Comparison of ENCODE assay signal across 27 mouse cellular contexts in genomic region chr4:147968816-147969215, GRCm38 (mm10). TPM values are rescaled to one million over a fixed set of nuclear protein-coding genes. Genes with fewer than 3 reads are reported as not detected.
DNase-seq lines count a peak whose midpoint lies in the region; ATAC-seq lines count a peak whose summit lies in the region.
"Had no signal": no experiment of that assay in that cellular context is flagged by ENCODE, and none has a peak within 500 bp of the region (broad histone marks: within the 10 kb centered on the region; RNA-seq: fewer than 3 reads in every experiment).

No protein-coding gene starts in this region.

- no peaks in the 10 kb centered on the region for H3K9me3 ChIP-seq in heart, embryonic 12.5 days (replicated peaks)
- H3K9me3 ChIP-seq in heart, embryonic 16.5 days (replicated peaks; ENCODE audit: control insufficient read depth, low read length) = no peaks in the 10 kb centered on the region
- H3K9me3 ChIP-seq: embryonic facial prominence, embryonic 12.5 days; forebrain, embryonic 15.5 days; hindbrain, embryonic 13.5 days had no signal

- H3K4me3 ChIP-seq in heart, embryonic 12.5 days = no peak overlapping the region
- peak overlapping the region; percentile 28 for H3K4me3 ChIP-seq in heart, embryonic 16.5 days (ENCODE audit: low read length)
- H3K4me3 ChIP-seq: embryonic facial prominence, embryonic 12.5 days; forebrain, embryonic 15.5 days; hindbrain, embryonic 13.5 days had no signal

- no peak overlapping the region for H3K9ac ChIP-seq in heart, embryonic 12.5 days
- H3K9ac ChIP-seq in heart, embryonic 16.5 days (ENCODE audit: low read length) = peak overlapping the region; percentile 58
- H3K9ac ChIP-seq: embryonic facial prominence, embryonic 12.5 days; forebrain, embryonic 15.5 days; hindbrain, embryonic 13.5 days had no signal

- 36% methylated on average over 2 of the region's 2 CpGs for WGBS in heart, embryonic 12.5 days
- 33% methylated on average over 2 of the region's 2 CpGs for WGBS in heart, embryonic 16.5 days

- peaks cover 38% of the 10 kb centered on the region for H3K27me3 ChIP-seq in heart, embryonic 12.5 days (replicated peaks)
- H3K27me3 ChIP-seq in heart, embryonic 16.5 days (ENCODE audit: control insufficient read depth, insufficient read depth, low read length) = no peaks in the 10 kb centered on the region
- H3K27me3 ChIP-seq: embryonic facial prominence, embryonic 12.5 days; forebrain, embryonic 15.5 days; hindbrain, embryonic 13.5 days; Patski had no signal

- peak overlapping the region; percentile 59 for H3K4me2 ChIP-seq in heart, embryonic 12.5 days
- H3K4me2 ChIP-seq in heart, embryonic 16.5 days (ENCODE audit: low read depth, low read length) = peak overlapping the region; percentile 50
- H3K4me2 ChIP-seq: embryonic facial prominence, embryonic 12.5 days; forebrain, embryonic 15.5 days; hindbrain, embryonic 13.5 days had no signal

- no peaks in the 10 kb centered on the region for H3K36me3 ChIP-seq in heart, embryonic 12.5 days
- no peaks in the 10 kb centered on the region for H3K36me3 ChIP-seq in heart, embryonic 16.5 days (ENCODE audit: control insufficient read depth, insufficient read depth)
- H3K36me3 ChIP-seq: embryonic facial prominence, embryonic 12.5 days; forebrain, embryonic 15.5 days; hindbrain, embryonic 13.5 days had no signal

- H3K4me1 ChIP-seq in heart, embryonic 12.5 days (replicated peaks) = peaks cover 42% of the 10 kb centered on the region
- H3K4me1 ChIP-seq in heart, embryonic 16.5 days (ENCODE audit: control insufficient read depth, insufficient read depth, low read length) = peaks cover 21% of the 10 kb centered on the region
- H3K4me1 ChIP-seq: embryonic facial prominence, embryonic 12.5 days; forebrain, embryonic 15.5 days; hindbrain, embryonic 13.5 days had no signal

- intact Hi-C loops in left cerebral cortex, postnatal 4 days (cut with DNase I) = no loop called here
- intact Hi-C loops in left cerebral cortex, postnatal 36 days (cut with DNase I) = no loop called here

- peak overlapping the region; percentile 88 for H3K27ac ChIP-seq in heart, embryonic 12.5 days (ENCODE audit: poor library complexity, severe bottlenecking)
- peak overlapping the region; percentile 98 for H3K27ac ChIP-seq in heart, embryonic 16.5 days (ENCODE audit: low read length)
- H3K27ac ChIP-seq: embryonic facial prominence, embryonic 12.5 days; forebrain, embryonic 15.5 days; hindbrain, embryonic 13.5 days; hindbrain, postnatal 0 days had no signal

- peak; percentile 44 to 48 for DNase-seq in cerebellum, postnatal 14 days
- no peak for DNase-seq in cerebellum, adult 18-20 months
- no peak for DNase-seq in heart, adult 8-10 months (ENCODE audit: low spot score)
- peak; percentile 31 for DNase-seq in left cerebral cortex, postnatal 4 days
- DNase-seq in left cerebral cortex, postnatal 36 days (ENCODE audit: low spot score in 2 of 2) = no peak
- no peak for DNase-seq in gastrocnemius, postnatal 10 days
- DNase-seq: adrenal gland, postnatal 14 days; cerebellum, adult 2 months; cerebellum, postnatal 25 days; kidney, adult 11 months; kidney, adult 9 months had no signal

- 0 out of 2 replicates have a peak, but pooled peaks have one; percentile 30 for ATAC-seq in heart, embryonic 12.5 days (ENCODE audit: insufficient number of reproducible peaks, low FRiP score)
- peak; percentile 12; the same call in 1 of the 2 replicates for ATAC-seq in heart, embryonic 16.5 days (replicated peaks; ENCODE audit: extremely low read depth, insufficient read depth, low FRiP score)
- ATAC-seq: activated CD4-positive, CD25-positive, alpha-beta regulatory T cell, adult 4 months; forebrain, embryonic 15.5 days; hindbrain, postnatal 0 days; Patski had no signal

RNA-seq across cellular contexts. Expression of gene Nppb, which starts 16.8 kb away (rescaled TPM):
- polyA plus RNA-seq in heart, embryonic 12.5 days (2016; fragmentation: Nextera tagmentation; extraction: Ambion mirVana) = 276 and 282 TPM in 2 replicates
- 100 to 1,000 TPM; 107 to 313 (median 216) TPM for total RNA-seq in heart, adult 8-10 months (2022)
- not detected for total RNA-seq in left cerebral cortex, postnatal 4 days (2021)
- not detected for total RNA-seq in left cerebral cortex, postnatal 36 days (2021)
- polyA plus RNA-seq in heart, embryonic 16.5 days (2015; fragmentation: Nextera tagmentation; extraction: Ambion mirVana) = 159 and 197 TPM in 2 replicates
- total RNA-seq in gastrocnemius, postnatal 10 days (2021) = not detected
- total RNA-seq: adrenal gland, postnatal 14 days; gastrocnemius, adult 8-10 months; gastrocnemius, postnatal 4 days; hematopoietic stem cell, adult 5-6 weeks; hindbrain, postnatal 0 days had no signal
- polyA plus RNA-seq: activated CD4-positive, CD25-positive, alpha-beta regulatory T cell, adult 4 months; cortical plate, adult 2 months; embryonic facial prominence, embryonic 12.5 days; forebrain, embryonic 11.5 days; forebrain, embryonic 15.5 days; intestine, embryonic 14.5 days had no signal

RNA-seq across cellular contexts. Expression of gene 2510039O18Rik, which starts 28.1 kb away (rescaled TPM):
- polyA plus RNA-seq in heart, embryonic 12.5 days (2016; fragmentation: Nextera tagmentation; extraction: Ambion mirVana) = 24.6 and 24.9 TPM in 2 replicates
- 10 to 100 TPM; 35.8 to 43.1 (median 39.7) TPM for total RNA-seq in heart, adult 8-10 months (2022)
- 10 to 100 TPM; 31.0 to 31.7 TPM for total RNA-seq in left cerebral cortex, postnatal 4 days (2021)
- total RNA-seq in left cerebral cortex, postnatal 36 days (2021) = 10 to 100 TPM; 27.4 to 29.1 TPM
- polyA plus RNA-seq in heart, embryonic 16.5 days (2015; fragmentation: Nextera tagmentation; extraction: Ambion mirVana) = 12.1 and 14.2 TPM in 2 replicates
- total RNA-seq in gastrocnemius, postnatal 10 days (2021) = 10 to 100 TPM; 25.7 to 28.2 TPM

RNA-seq across cellular contexts. Expression of gene Nppa, which starts 31.7 kb away (rescaled TPM):
- 5,688 and 5,948 TPM in 2 replicates for polyA plus RNA-seq in heart, embryonic 12.5 days (2016; fragmentation: Nextera tagmentation; extraction: Ambion mirVana)
- 1,000 to 10,000 TPM; 1,499 to 1,940 (median 1,728) TPM for total RNA-seq in heart, adult 8-10 months (2022)
- under 1 TPM; 0.42 to 0.62 TPM for total RNA-seq in left cerebral cortex, postnatal 4 days (2021)
- not detected for total RNA-seq in left cerebral cortex, postnatal 36 days (2021)
- 4,431 and 6,649 TPM in 2 replicates for polyA plus RNA-seq in heart, embryonic 16.5 days (2015; fragmentation: Nextera tagmentation; extraction: Ambion mirVana)
- total RNA-seq in gastrocnemius, postnatal 10 days (2021) = not detected
- total RNA-seq: adrenal gland, adult 18-20 months; adrenal gland, postnatal 14 days; gastrocnemius, postnatal 4 days; hematopoietic stem cell, adult 5-6 weeks had no signal
- polyA plus RNA-seq: activated CD4-positive, CD25-positive, alpha-beta regulatory T cell, adult 4 months; C2C12; cerebellum, adult 2 months had no signal

RNA-seq across cellular contexts. Expression of gene Plod1, which starts 32.2 kb away (rescaled TPM):
- polyA plus RNA-seq in heart, embryonic 12.5 days (2016; fragmentation: Nextera tagmentation; extraction: Ambion mirVana) = 46.9 and 49.6 TPM in 2 replicates
- total RNA-seq in heart, adult 8-10 months (2022) = 10 to 100 TPM; 52.7 to 66.9 (median 61.3) TPM
- total RNA-seq in left cerebral cortex, postnatal 4 days (2021) = 10 to 100 TPM; 15.2 to 16.0 TPM
- total RNA-seq in left cerebral cortex, postnatal 36 days (2021) = 10 to 100 TPM; 15.7 to 16.5 TPM
- polyA plus RNA-seq in heart, embryonic 16.5 days (2015; fragmentation: Nextera tagmentation; extraction: Ambion mirVana) = 58.5 and 62.7 TPM in 2 replicates
- 10 to 100 TPM; 50.6 to 55.3 TPM for total RNA-seq in gastrocnemius, postnatal 10 days (2021)

Comparison
In these comparisons a context has a peak if more than half of its experiments do, and no peak if none do; other contexts are left out.
1. DNase-seq: peak in cerebellum, postnatal 14 days (2 of 2) and left cerebral cortex, postnatal 4 days (single experiment); none in cerebellum, adult 18-20 months (0 of 2), heart, adult 8-10 months (single experiment), left cerebral cortex, postnatal 36 days (0 of 2) and gastrocnemius, postnatal 10 days (single experiment).
2. RNA of gene Nppb, which starts 16.8 kb away (total RNA-seq): 107 to 313 TPM in heart, adult 8-10 months; not detected in left cerebral cortex, postnatal 4 days, not detected in left cerebral cortex, postnatal 36 days and not detected in gastrocnemius, postnatal 10 days; every median in the first group is over 100 times any median in the second.
3. RNA of gene Nppa, which starts 31.7 kb away (total RNA-seq): 1,499 to 1,940 TPM in heart, adult 8-10 months; 0.42 to 0.62 TPM in left cerebral cortex, postnatal 4 days, not detected in left cerebral cortex, postnatal 36 days and not detected in gastrocnemius, postnatal 10 days; every median in the first group is over 100 times any median in the second.